Mouse (Mus musculus) midbrain, embryonic 12.5 days (tissue): ENCODE data around the gene Lsm2. TPM values are rescaled to one million over a fixed set of nuclear protein-coding genes. Genes with fewer than 3 reads are reported as not detected.
A peak's percentile ranks its signal among the peaks of the same experiment; 100 is the strongest.
"Not testable (repeated sequence)": the region's sequence is repeated elsewhere in the genome, so short reads cannot be mapped to it uniquely, and the experiment has no call there.

Experiments
- ATAC-seq: fragments of 200-750 bp; cut with Nextera tagmentation; 2 replicates; pipeline ENCODE4 v1.8.0; 2017; ENCODE audit warnings: low read depth, moderate TSS enrichment, moderate library complexity; ENCODE audit not compliant: low FRiP score
- H3K27ac ChIP-seq: fragments of 300-500 bp; sonication (generic); replicated peaks from 2 replicates; pipeline ENCODE4 v1.5.1; 2016; ENCODE audit warnings: mild to moderate bottlenecking
- H3K27me3 ChIP-seq: fragments of 300-500 bp; sonication (generic); 2 replicates; pipeline ENCODE4 v1.6.1; 2016; ENCODE audit warnings: mild to moderate bottlenecking
- H3K36me3 ChIP-seq: fragments of 300-500 bp; sonication (generic); 2 replicates; pipeline ENCODE4 v1.6.1; 2016
- H3K4me1 ChIP-seq: fragments of 300-500 bp; sonication (generic); 2 replicates; pipeline ENCODE4 v1.6.1; 2016
- H3K4me2 ChIP-seq: fragments of 300-500 bp; sonication (generic); replicated peaks from 2 replicates; pipeline ENCODE4 v1.6.1; 2016; ENCODE audit warnings: mild to moderate bottlenecking, moderate library complexity
- H3K4me3 ChIP-seq: fragments of 300-500 bp; sonication (generic); 2 replicates; pipeline ENCODE4 v1.5.1; 2016; ENCODE audit warnings: mild to moderate bottlenecking
- H3K9ac ChIP-seq: fragments of 300-500 bp; sonication (generic); replicated peaks from 2 replicates; pipeline ENCODE4 v1.6.1; 2016; ENCODE audit warnings: mild to moderate bottlenecking, moderate library complexity
- H3K9me3 ChIP-seq: fragments of 300-500 bp; sonication (generic); 2 replicates; pipeline ENCODE4 v1.6.1; 2016; ENCODE audit warnings: mild to moderate bottlenecking
- WGBS: fragments of 180-500 bp; shearing (Covaris S2); methylation state at CpG from one replicate; pipeline ENCODE4 v1.1.7; 2016; 5-methylcytosine and 5-hydroxymethylcytosine counted together
- polyA plus RNA-seq: library from polyadenylated mRNA; unstranded; fragments of >200 nt; fragmentation: Nextera tagmentation; extraction: Ambion mirVana; gene quantifications from 2 replicates; pipeline ENCODE4 v1.2.1, GENCODE M21; 2016

Gene Lsm2
- polyA plus RNA-seq, 1 experiment from 2014 or later, result 202 TPM

GRCm38 (mm10) chr17:34958734-34959129 lies 22.9 kb upstream of the Lsm2 start:
- not testable (repeated sequence) for H3K9me3 ChIP-seq, H3K36me3 ChIP-seq, H3K27ac ChIP-seq, H3K9ac ChIP-seq
- Histone ChIP-seq H3K4me1 (peaks cover 11% of the 10 kb centered on the region), H3K4me2 (peak overlapping the region; percentile 80), H3K4me3 (peak overlapping the region; percentile 49), H3K27me3 (peaks cover 60% of the 10 kb centered on the region)
- WGBS, result 1% methylated on average over 29 of the region's 47 CpGs
- ATAC-seq, result peak; percentile 51

GRCm38 (mm10) chr17:34959130-34959778 lies 22.4 kb upstream of the Lsm2 start, which contains the start of gene Hspa1b:
Hspa1b (minus strand) TSS chr17:34959238.
- Histone ChIP-seq H3K4me3 (peak within 1 kb of the TSS; percentile 49), H3K4me1 (peaks cover 11% of the 10 kb centered on the region), H3K27me3 (peaks cover 60% of the 10 kb centered on the region), H3K9ac (peak within 1 kb of the TSS; percentile 66), H3K4me2 (peak within 1 kb of the TSS; percentile 80), H3K27ac (peak within 1 kb of the TSS; percentile 75)
- peak; percentile 92 for ATAC-seq
- not testable (repeated sequence) for H3K36me3 ChIP-seq, H3K9me3 ChIP-seq
- WGBS, result under 1% methylated on average over 29 of the region's 32 CpGs

GRCm38 (mm10) chr17:34959881-34960515 lies 21.7 kb upstream of the Lsm2 start:
- peak; percentile 17; the same call in 1 of the 2 replicates for ATAC-seq
- peak overlapping the region; percentile 66 for H3K9ac ChIP-seq
- H3K36me3 ChIP-seq, result no peaks in the 10 kb centered on the region
- H3K4me3 ChIP-seq, result peak overlapping the region; percentile 49
- peaks cover 59% of the 10 kb centered on the region for H3K27me3 ChIP-seq
- no peak overlapping the region for H3K27ac ChIP-seq
- 13% methylated on average over 12 of the region's 12 CpGs for WGBS
- H3K4me2 ChIP-seq, result peak overlapping the region; percentile 80
- no peaks in the 10 kb centered on the region for H3K9me3 ChIP-seq
- H3K4me1 ChIP-seq, result peaks cover 11% of the 10 kb centered on the region

DNA sequence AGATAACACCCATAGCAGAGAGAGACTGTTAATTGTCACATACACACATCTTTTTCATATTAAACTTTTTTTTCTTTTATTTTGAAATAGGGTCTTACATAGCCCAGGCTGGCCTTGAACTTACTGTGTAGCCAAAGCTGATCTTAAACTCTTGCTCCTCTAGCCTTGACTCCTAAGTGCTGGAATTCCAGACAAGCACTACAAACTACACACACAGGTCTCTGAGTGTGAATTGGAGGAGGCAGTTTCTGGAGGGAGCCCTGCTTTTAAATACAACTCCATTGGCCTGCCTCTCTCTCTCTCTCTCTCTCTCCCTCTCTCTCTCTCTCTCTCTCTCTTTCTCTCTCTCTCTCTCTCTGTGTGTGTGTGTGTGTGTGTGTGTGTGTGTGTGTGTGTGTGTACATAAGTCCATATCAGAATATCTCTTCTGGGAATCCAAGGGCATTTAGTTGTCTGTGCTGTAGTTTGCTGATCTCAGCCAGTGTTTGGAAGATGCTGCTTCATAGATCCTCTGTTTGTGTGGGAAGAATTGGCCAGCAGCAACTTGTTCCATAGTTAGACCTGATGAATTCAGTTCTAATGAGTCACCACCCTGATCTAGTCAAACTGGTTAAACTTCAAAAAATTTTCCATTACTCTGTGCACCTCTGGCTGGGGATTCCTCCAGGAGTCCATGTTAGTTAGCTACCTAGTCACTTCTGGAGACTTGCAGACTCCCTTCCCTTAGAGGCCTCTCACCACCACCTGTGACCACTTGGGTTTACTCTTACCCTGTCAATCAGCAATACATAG lies 20.8 kb upstream of the Lsm2 start:
- Histone ChIP-seq H3K27ac (no peak overlapping the region), H3K4me3 (no peak overlapping the region), H3K36me3 (no peaks in the 10 kb centered on the region), H3K4me1 (peaks cover 11% of the 10 kb centered on the region), H3K9ac (no peak overlapping the region), H3K27me3 (peaks cover 51% of the 10 kb centered on the region), H3K4me2 (no peak overlapping the region), H3K9me3 (no peaks in the 10 kb centered on the region)
- ATAC-seq, result no peak

- Histone ChIP-seq H3K9ac (no peak overlapping the region), H3K27ac (no peak overlapping the region), H3K9me3 (no peaks in the 10 kb centered on the region), H3K4me3 (no peak overlapping the region), H3K27me3 (peaks cover 49% of the 10 kb centered on the region), H3K4me2 (no peak overlapping the region), H3K36me3 (no peaks in the 10 kb centered on the region), H3K4me1 (peaks cover 11% of the 10 kb centered on the region)
- no peak for ATAC-seq
- WGBS, result 37% methylated on average over 3 of the region's 3 CpGs
Measured at GRCm38 (mm10) chr17:34962125-34962524, 19.5 kb upstream of the Lsm2 start.

GRCm38 (mm10) chr17:34962841-34963240 lies 18.8 kb upstream of the Lsm2 start:
- Histone ChIP-seq H3K9ac (no peak overlapping the region), H3K36me3 (no peaks in the 10 kb centered on the region), H3K9me3 (no peaks in the 10 kb centered on the region), H3K27me3 (peaks cover 52% of the 10 kb centered on the region), H3K4me2 (no peak overlapping the region), H3K27ac (no peak overlapping the region), H3K4me1 (peaks cover 11% of the 10 kb centered on the region), H3K4me3 (no peak overlapping the region)
- no peak for ATAC-seq
- WGBS, result 64% methylated on average over 1 of the region's 1 CpGs

DNA sequence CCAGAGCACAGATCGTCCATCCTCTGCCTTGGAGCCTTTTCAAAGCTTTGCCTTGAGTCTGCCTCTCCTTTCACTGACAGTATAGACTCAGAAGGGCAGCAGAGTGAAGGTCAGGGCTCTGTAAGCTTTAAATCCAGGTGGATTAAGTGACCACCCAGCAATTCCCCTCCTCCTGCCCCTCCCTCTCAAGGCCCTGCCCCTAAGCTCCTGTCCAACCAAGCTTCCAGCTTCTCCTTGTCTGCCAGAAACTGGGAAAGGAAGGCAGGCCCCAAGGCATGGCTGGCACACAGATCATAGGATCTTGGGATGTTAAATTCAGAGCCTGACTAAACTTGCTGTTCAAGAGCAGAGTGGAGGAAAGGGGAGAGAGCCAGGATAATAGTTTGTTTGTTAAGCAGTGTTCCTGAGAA lies 17.0 kb upstream of the Lsm2 start:
- H3K9me3 ChIP-seq, result no peaks in the 10 kb centered on the region
- no peak overlapping the region for H3K4me3 ChIP-seq
- no peak overlapping the region for H3K9ac ChIP-seq
- 5% methylated on average over 1 of the region's 1 CpGs for WGBS
- no peak overlapping the region for H3K4me2 ChIP-seq
- peaks cover 68% of the 10 kb centered on the region for H3K27me3 ChIP-seq
- no peaks in the 10 kb centered on the region for H3K36me3 ChIP-seq
- H3K4me1 ChIP-seq, result peaks cover 7% of the 10 kb centered on the region
- no peak overlapping the region for H3K27ac ChIP-seq
- no peak for ATAC-seq

DNA sequence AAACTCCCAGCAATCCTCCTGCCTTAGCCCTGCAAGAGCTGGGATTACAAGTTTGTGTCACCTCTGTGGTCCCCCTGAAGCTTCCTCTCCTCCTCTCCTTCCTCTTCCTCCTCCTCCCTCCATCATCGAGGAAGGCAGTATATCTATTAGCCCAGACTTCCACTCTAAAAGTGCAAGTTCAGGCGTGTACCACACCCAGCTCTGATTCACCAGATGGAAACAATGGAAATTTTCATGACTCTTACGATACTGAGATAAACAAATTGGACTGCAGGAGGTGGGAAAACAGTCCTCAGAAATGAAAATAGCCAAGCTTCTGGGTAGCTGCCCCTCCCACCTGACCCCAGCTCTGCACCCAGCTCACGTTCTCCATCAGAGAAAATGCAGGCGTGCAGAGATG lies 16.0 kb upstream of the Lsm2 start:
- 82% methylated on average over 5 of the region's 5 CpGs for WGBS
- peaks cover 64% of the 10 kb centered on the region for H3K27me3 ChIP-seq

GRCm38 (mm10) chr17:34969822-34970221 lies 11.8 kb upstream of the Lsm2 start, which contains the start of gene Gm20481:
Gm20481 (plus strand) TSS chr17:34969912.
- H3K4me3 ChIP-seq, ATAC-seq, H3K4me1 ChIP-seq, H3K27ac ChIP-seq, H3K36me3 ChIP-seq, H3K9me3 ChIP-seq, H3K4me2 ChIP-seq, H3K9ac ChIP-seq: not testable (repeated sequence)
- peaks cover 53% of the 10 kb centered on the region for H3K27me3 ChIP-seq
- 67% methylated on average over 7 of the region's 11 CpGs for WGBS

More for the DNA sequence above, 16.0 kb upstream of the Lsm2 start:
- H3K4me2 ChIP-seq, result no peak overlapping the region
- no peaks in the 10 kb centered on the region for H3K9me3 ChIP-seq
- no peak overlapping the region for H3K4me3 ChIP-seq
- H3K4me1 ChIP-seq, result no peaks in the 10 kb centered on the region
- ATAC-seq, result no peak
- H3K27ac ChIP-seq, result no peak overlapping the region
- no peak overlapping the region for H3K9ac ChIP-seq
- no peaks in the 10 kb centered on the region for H3K36me3 ChIP-seq

GRCm38 (mm10) chr17:34970850-34971249 lies 10.8 kb upstream of the Lsm2 start:
- H3K4me3 ChIP-seq, H3K9me3 ChIP-seq, H3K27ac ChIP-seq, H3K36me3 ChIP-seq, ATAC-seq, H3K9ac ChIP-seq, H3K4me2 ChIP-seq, H3K4me1 ChIP-seq: not testable (repeated sequence)
- H3K27me3 ChIP-seq, result peaks cover 50% of the 10 kb centered on the region
- 38% methylated on average over 27 of the region's 37 CpGs for WGBS

DNA sequence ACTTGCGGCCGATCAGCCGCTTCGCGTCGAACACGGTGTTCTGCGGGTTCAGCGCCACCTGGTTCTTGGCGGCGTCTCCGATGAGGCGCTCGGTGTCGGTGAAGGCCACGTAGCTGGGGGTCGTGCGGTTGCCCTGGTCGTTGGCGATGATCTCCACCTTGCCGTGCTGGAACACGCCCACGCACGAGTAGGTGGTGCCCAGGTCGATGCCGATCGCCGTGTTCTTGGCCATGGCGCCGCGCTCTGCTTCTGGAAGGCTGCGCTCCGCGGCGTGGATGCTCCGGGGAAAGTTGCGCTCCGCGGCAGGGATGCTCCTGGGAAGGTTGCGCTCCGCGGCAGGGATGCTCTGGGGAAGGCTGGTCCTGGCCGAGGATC lies 10.0 kb upstream of the Lsm2 start:
- Histone ChIP-seq H3K27me3 (peaks cover 50% of the 10 kb centered on the region), H3K9ac (0 out of 2 replicates have a peak overlapping the region, but pooled peaks have one; percentile 41), H3K4me2 (peak overlapping the region; percentile 60), H3K4me3 (peak overlapping the region; percentile 35)
- not testable (repeated sequence) for H3K4me1 ChIP-seq, H3K36me3 ChIP-seq, H3K27ac ChIP-seq, H3K9me3 ChIP-seq
- ATAC-seq, result peak; percentile 60
- WGBS, result under 1% methylated on average over 22 of the region's 43 CpGs
